Mouse (Mus musculus): ENCODE measurements at regions not wholly inside any gene's neighbourhood (a gene's known extent, or its start where the extent isn't known, plus 50 kb on each side); places are given as distances from the start of the nearest gene placed in this dataset.
A peak's percentile ranks its signal among the peaks of the same experiment; 100 is the strongest.

DNA sequence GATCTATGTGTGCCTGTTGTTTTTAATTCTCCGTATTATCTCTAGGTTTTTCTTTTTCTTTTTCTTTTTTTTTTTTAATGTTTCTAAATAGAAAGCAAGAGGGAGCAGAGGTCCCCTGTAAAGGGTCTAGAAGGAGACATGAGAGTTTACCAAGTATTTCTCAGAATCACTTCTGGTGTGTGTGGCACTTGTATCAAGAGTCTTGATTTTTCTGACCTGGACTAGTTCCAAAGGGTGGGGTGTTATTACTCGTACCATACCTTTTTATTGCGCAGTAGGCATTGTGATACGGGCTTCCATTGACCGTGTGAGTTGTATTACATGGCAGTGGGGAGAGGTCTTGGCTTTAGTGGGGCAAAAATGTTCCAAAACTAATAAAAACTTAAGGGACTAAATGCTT, 63.2 kb upstream of the Bmp6 start:
- DNase-seq (ENCODE audit: inconsistent age in 2 of 2, low spot score in 1 of 2): no peak

DNA sequence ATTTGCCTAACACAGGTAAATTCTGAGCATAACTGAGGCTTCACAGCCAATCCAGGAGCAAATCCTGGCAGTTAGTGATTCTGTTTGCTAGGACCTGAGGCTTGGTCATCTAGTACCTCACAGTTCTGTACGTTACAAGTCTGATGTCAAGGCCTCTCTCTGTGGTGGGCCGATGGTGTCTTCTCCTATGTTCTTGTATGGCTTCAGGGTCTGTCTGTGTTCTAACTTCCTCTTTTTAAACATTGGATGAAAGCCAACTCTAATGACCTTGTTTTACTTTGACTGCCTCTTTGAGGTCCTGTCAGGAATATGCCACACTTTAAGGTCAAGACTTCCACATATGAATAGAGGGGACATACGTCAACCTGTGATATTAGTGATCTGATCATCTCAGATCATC, 56.9 kb upstream of the Bmp6 start:
- DNase-seq (ENCODE audit: inconsistent age in 2 of 2, low spot score in 1 of 2): no peak

DNA sequence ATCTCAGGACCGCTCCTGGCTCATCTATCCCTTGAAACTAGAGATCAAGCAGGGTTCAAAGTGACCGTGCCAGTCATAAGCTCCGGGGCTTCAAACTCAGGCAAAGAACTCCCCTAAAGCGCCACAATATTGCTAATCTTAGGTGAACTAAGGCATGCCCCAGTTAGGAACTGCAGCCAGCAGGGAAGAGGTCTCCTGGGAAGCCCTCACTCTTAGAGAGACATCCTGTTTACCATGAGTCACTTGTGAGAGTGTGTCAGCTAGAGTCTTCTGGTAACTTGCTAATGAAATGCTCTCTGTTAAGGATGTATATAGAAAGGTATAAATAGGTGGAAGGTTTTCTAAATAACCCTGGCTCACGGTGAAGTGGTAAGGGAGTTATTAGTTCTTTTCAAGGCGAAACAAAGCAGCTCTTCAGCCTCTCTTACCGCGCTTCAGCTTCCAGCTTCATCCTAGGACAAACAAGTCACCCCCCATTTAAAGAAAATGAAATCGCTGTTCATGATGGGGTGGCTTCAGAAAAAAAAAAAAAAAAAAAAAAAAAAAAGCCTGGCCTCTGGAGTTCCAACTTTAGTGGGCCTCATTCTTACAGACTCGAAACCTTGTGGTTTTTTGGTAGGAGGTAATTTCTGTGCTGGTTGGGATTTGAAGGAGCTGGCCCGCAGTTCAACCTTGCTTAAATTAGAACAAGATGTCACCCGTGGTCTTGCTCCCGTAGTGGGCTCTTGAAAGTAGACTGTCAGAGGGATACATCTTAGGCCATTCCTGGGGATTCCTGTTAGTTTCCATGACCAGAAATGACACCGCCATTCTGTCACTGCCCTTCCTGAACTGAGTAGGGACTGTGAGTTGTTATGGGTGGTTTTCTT, 56.1 kb upstream of the Bmp6 start:
- no peak for DNase-seq (ENCODE audit: inconsistent age in 2 of 2, low spot score in 1 of 2)

- peak; percentile 4 to 21 for DNase-seq (ENCODE audit: inconsistent age in 2 of 2, low spot score in 1 of 2)
Observed at GRCm38 (mm10) chr13:38290287-38290941, 54.5 kb upstream of the Bmp6 start.

GRCm38 (mm10) chr13:38291487-38291886, 53.4 kb upstream of the Bmp6 start:
- no peak for DNase-seq (ENCODE audit: inconsistent age in 2 of 2, low spot score in 1 of 2)
